Mouse (Mus musculus) heart, adult 2 months (tissue): ENCODE results near the gene Shisa5. TPM values are rescaled to one million over a fixed set of nuclear protein-coding genes. Genes with fewer than 3 reads are reported as not detected.

Experiments
- DNase-seq, 2 experiments: peaks; one replicate each; pipeline ENCODE4 v3.0.0; 2021
- H3K27ac ChIP-seq: fragments of 200-600 bp; 2 replicates; pipeline ENCODE4 v1.8.1; 2022
- H3K27me3 ChIP-seq: fragments of 200-500 bp; 2 replicates; pipeline ENCODE4 v1.6.1; 2012; ENCODE audit warnings: mild to moderate bottlenecking, low read length, inconsistent platforms, mixed read lengths; ENCODE audit not compliant: control insufficient read depth, insufficient read depth
- H3K36me3 ChIP-seq: fragments of 200-500 bp; 2 replicates; pipeline ENCODE4 v1.6.1; 2012; ENCODE audit warnings: low read length, inconsistent platforms; ENCODE audit not compliant: control insufficient read depth, insufficient read depth
- H3K4me1 ChIP-seq: fragments of 200-500 bp; 2 replicates; pipeline ENCODE4 v1.6.1; 2011; ENCODE audit warnings: low read length; ENCODE audit not compliant: control insufficient read depth, insufficient read depth
- H3K4me3 ChIP-seq: fragments of 200-600 bp; 2 replicates; pipeline ENCODE4 v1.8.1; 2022
- H3K79me2 ChIP-seq: fragments of 200-500 bp; replicated peaks from 2 replicates; pipeline ENCODE4 v1.6.1; 2012; ENCODE audit warnings: mild to moderate bottlenecking, inconsistent platforms, low read length, moderate library complexity, mixed read lengths; ENCODE audit not compliant: control insufficient read depth, insufficient read depth
- H3K9ac ChIP-seq: fragments of 200-500 bp; 2 replicates; pipeline ENCODE4 v1.6.1; 2012; ENCODE audit warnings: low read depth, mild to moderate bottlenecking, control low read depth, inconsistent platforms, low read length, mixed read lengths
- CTCF ChIP-seq: fragments of 200-600 bp; IDR thresholded peaks from 2 replicates; pipeline ENCODE4 v1.8.1; 2022; ENCODE audit warnings: antibody characterized with exemption, mild to moderate bottlenecking, moderate library complexity
- EP300 ChIP-seq: fragments of 200-500 bp; IDR thresholded peaks from 2 replicates; pipeline ENCODE4 v1.6.1; 2011; ENCODE audit warnings: low read depth, low read length, control low read depth; ENCODE audit not compliant: insufficient read depth
- POLR2A ChIP-seq: fragments of 200-500 bp; IDR thresholded peaks from 2 replicates; pipeline ENCODE4 v1.6.1; 2011; ENCODE audit warnings: mild to moderate bottlenecking, low read depth, low read length, control low read depth; ENCODE audit not compliant: insufficient read depth
- WGBS: fragments of 180-500 bp; shearing (Covaris S2); methylation state at CpG from one replicate; pipeline ENCODE4 v1.1.7; 2018; 5-methylcytosine and 5-hydroxymethylcytosine counted together
- intact Hi-C: fragments of 180-260 bp; cut with DNase I; formaldehyde crosslinking; loops from one replicate; pipeline ENCODE4 v1.15.1; 2025
- polyA plus RNA-seq: library from polyadenylated mRNA; depleted of rRNA; stranded (reverse); fragments of >200 nt; gene quantifications from 2 replicates; pipeline ENCODE4 v1.2.3, GENCODE M21; 2012
- total RNA-seq, 2 experiments: library from RNA; stranded (reverse); gene quantifications; 2 replicates each; pipeline ENCODE4 v1.2.3; 2021

The Shisa5 gene
- total and polyA plus RNA-seq, 3 experiments, result 40.3 to 218 (median 43.2) TPM

DNA sequence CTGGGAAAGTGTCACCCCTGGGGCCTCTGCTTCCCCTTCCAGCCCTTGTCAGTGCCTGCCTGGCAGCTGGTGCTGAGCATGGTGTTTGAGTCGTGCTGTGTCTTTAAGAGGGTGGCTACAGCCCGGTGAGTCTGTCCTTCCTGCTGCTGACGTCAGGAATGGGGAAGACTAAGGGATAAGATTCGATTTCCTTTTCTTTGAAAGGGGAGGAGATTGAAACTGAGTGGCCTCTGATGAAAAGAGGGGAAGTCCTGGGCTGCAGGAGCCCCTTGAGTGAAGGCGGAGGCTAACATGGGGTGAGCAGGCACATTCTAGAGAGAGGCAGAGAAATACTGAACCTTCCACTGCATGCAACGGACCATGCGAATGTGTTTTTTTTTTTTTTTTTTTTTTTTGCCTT lies 16.3 kb downstream of the Shisa5 start:
- intact Hi-C loops, result no loop called here
- no peak for TF ChIP-seq CTCF
- TF ChIP-seq EP300, result 0 out of 2 replicates have a peak, but pooled peaks have one; percentile 42
- peak; percentile 79 for TF ChIP-seq POLR2A
- H3K27me3 ChIP-seq, result no peaks in the 10 kb centered on the region
- peaks cover 14% of the 10 kb centered on the region for H3K4me1 ChIP-seq
- no peaks in the 10 kb centered on the region; the same call in 1 of the 2 replicates for H3K79me2 ChIP-seq
- 17% methylated on average over 7 of the region's 7 CpGs for WGBS
- H3K27ac ChIP-seq, result peak overlapping the region; percentile 73
- 0 out of 2 replicates have a peak, but pooled peaks cover 2% of the 10 kb centered on the region for H3K36me3 ChIP-seq
- peak overlapping the region; percentile 44 for H3K4me3 ChIP-seq
- peak; percentile 69 to 83 for DNase-seq
- peak overlapping the region; percentile 15; the same call in 1 of the 2 replicates for H3K9ac ChIP-seq

DNA sequence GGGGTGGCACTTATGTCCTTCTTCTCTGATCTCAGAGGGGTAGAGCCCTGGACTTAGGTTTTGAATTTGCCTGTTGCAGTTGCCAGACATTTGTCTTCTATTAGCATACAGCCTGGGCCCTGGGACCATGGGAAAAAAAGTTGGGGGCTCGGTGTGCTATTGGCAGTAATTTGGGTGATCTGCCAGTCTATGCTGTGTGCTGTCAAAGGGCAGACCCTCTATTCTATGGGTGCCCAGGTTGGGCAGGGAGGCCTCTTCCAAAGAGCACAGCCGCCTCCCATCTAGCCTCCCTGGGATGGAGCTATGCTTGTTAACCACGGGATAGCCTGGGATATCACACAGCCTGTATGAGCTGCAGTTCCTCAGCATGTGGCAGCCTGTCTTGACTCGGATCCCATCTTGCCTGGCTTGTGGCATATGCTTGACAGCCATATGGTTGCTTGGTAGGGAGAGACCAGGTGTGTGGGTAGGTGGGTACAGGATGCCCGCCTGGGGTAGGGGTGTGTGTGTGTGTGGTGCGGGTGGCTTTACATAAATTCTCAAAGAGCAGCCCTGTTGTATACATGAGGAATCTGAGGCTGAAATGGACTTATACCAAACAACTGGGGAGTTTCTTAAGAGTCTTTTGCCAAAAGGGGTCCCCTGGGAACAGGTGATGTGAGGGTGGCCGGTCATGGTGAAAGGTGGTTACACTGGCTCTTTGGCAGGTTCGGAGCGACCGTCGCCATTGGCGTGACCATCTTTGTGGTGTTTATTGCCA lies 17.1 kb downstream of the Shisa5 start:
- Histone ChIP-seq H3K27ac (peak overlapping the region; percentile 73), H3K79me2 (no peaks in the 10 kb centered on the region; the same call in 1 of the 2 replicates), H3K4me1 (peaks cover 17% of the 10 kb centered on the region), H3K9ac (no peak overlapping the region; the same call in 1 of the 2 replicates), H3K4me3 (peak overlapping the region; percentile 44), H3K36me3 (0 out of 2 replicates have a peak, but pooled peaks cover 2% of the 10 kb centered on the region), H3K27me3 (no peaks in the 10 kb centered on the region)
- WGBS, result 85% methylated on average over 12 of the region's 12 CpGs
- peak in 1 of 2 experiments; percentile 24 for DNase-seq
- TF ChIP-seq POLR2A (no peak), CTCF (no peak), EP300 (no peak)
- intact Hi-C loops, result no loop called here

GRCm38 (mm10) chr9:109056081-109056690 lies 17.8 kb downstream of the Shisa5 start:
- peak in 1 of 2 experiments; percentile 23 for DNase-seq
- no peak overlapping the region for H3K9ac ChIP-seq
- peaks cover 17% of the 10 kb centered on the region for H3K4me1 ChIP-seq
- no peak overlapping the region for H3K4me3 ChIP-seq
- 87% methylated on average over 17 of the region's 17 CpGs for WGBS
- intact Hi-C loops, result no loop called here
- TF ChIP-seq EP300, result no peak
- no peak for TF ChIP-seq POLR2A
- TF ChIP-seq CTCF, result no peak
- H3K27ac ChIP-seq, result no peak overlapping the region
- 0 out of 2 replicates have a peak, but pooled peaks cover 2% of the 10 kb centered on the region for H3K36me3 ChIP-seq
- no peaks in the 10 kb centered on the region for H3K27me3 ChIP-seq
- no peaks in the 10 kb centered on the region; the same call in 1 of the 2 replicates for H3K79me2 ChIP-seq

GRCm38 (mm10) chr9:109056916-109057315 lies 18.6 kb downstream of the Shisa5 start:
- no peak overlapping the region; the same call in 1 of the 2 replicates for H3K27ac ChIP-seq
- DNase-seq, result peak in 1 of 2 experiments; percentile 16

GRCm38 (mm10) chr9:109057543-109057942 lies 19.2 kb downstream of the Shisa5 start:
- Histone ChIP-seq H3K27me3 (no peaks in the 10 kb centered on the region), H3K9ac (no peak overlapping the region; the same call in 1 of the 2 replicates), H3K27ac (peak overlapping the region; percentile 8; the same call in 1 of the 2 replicates), H3K4me1 (peaks cover 17% of the 10 kb centered on the region), H3K79me2 (no peaks in the 10 kb centered on the region), H3K4me3 (no peak overlapping the region), H3K36me3 (0 out of 2 replicates have a peak, but pooled peaks cover 2% of the 10 kb centered on the region)
- TF ChIP-seq POLR2A (no peak), CTCF (no peak), EP300 (no peak)
- intact Hi-C loops, result no loop called here
- peak in 1 of 2 experiments; percentile 30 for DNase-seq
- WGBS, result 54% methylated on average over 5 of the region's 5 CpGs

More at GRCm38 (mm10) chr9:109056916-109057315, 18.6 kb downstream of the Shisa5 start:
- TF ChIP-seq CTCF, result no peak
- no peak for TF ChIP-seq EP300
- TF ChIP-seq POLR2A, result no peak
- Histone ChIP-seq H3K36me3 (0 out of 2 replicates have a peak, but pooled peaks cover 2% of the 10 kb centered on the region), H3K27me3 (no peaks in the 10 kb centered on the region), H3K79me2 (no peaks in the 10 kb centered on the region), H3K4me3 (no peak overlapping the region), H3K9ac (no peak overlapping the region), H3K4me1 (peaks cover 17% of the 10 kb centered on the region)
- 80% methylated on average over 4 of the region's 4 CpGs for WGBS
- intact Hi-C loops, result no loop called here
